Mouse (Mus musculus) spleen, adult 2 months (tissue): ENCODE results near the gene Apoc1.

Source experiments
- CTCF ChIP-seq: fragments of 200-500 bp; IDR thresholded peaks from 2 replicates; pipeline ENCODE4 v1.5.1; 2011; ENCODE audit warnings: mild to moderate bottlenecking, inconsistent platforms; ENCODE audit not compliant: insufficient read depth, insufficient read length, insufficient replicate concordance; ENCODE audit errors: extremely low read depth
- POLR2A ChIP-seq: fragments of 200-500 bp; IDR thresholded peaks from 2 replicates; pipeline ENCODE4 v1.6.1; 2011; ENCODE audit warnings: low read depth, low read length, inconsistent platforms

- no peak for TF ChIP-seq CTCF
- TF ChIP-seq POLR2A = no peak
Measured at GRCm38 (mm10) chr7:19738771-19739170, 46.3 kb upstream of the Apoc1 start.
